Mouse (Mus musculus) mesoderm, embryonic 11.5 days (tissue): ENCODE results near the gene Ssc4d.

Source experiments
- DNase-seq: peaks from one replicate; pipeline ENCODE4 v3.0.0-alpha.2; 2012; ENCODE audit warnings: low read depth, low spot score

Gene Ssc4d

DNA sequence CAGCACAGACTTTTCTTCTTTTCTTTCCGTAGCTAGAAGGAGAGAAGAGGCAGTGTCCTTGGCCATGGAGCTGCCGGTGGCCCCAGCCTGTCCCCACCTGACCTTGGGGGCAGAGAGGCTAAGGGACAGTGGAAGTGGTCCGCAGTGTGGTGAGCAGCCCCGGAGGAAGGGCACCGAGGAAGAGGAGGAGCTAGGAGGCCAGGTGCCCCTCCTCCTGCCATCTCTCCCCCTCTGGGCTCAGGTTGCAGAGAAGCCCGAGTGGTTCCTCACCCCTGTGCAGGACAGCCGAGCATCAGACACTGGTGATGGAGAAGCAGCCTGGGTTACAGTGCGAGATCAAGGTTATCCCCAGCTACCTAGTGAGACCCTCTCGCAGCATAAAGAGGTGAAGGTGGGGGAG, at the start of gene Ssc4d:
Gene Ssc4d, minus strand, starts transcription at position 167 of the 400 bp plus-strand sequence.
- DNase-seq, result no peak

DNA sequence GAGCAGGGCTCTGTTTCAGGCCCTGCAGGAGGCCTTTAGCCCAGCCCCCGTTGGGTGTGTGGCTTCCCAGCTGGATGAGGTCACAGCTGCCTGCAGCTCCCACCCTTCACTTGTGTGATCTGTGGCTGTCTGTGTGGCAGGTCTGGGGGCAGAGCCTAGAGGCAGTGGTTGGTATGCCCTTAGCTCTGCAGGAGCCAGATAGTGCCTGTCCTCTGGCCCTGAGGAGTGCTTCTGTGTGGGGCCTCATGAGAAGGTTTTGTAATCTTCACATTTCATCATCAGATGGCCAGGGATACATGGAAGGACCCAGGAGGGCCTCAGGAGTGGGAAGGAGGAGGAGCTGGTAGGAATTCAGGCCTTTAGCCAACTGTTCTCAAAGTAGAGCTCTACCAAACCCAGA, 45.6 kb upstream of the Ssc4d start:
- DNase-seq, result no peak

DNA sequence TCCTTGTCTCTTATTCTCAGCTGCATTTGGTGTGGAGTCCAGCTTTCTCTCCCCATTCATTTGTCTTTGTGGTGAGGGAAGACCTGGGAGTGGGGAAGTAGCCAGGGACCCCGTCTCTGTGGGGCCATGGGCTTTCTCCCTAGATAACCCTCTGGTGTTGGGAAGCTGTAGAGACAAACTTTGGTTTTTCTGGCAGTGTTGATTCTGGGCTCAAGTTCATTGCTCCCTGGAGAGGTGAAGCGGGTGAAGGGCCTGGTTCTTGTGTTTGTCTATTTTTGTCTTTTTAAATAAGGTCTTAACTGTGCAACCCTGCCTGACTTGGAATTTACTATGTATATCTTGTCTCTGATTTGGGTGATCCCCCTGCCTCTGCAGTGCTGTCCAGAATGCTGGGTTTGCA, 44.4 kb upstream of the Ssc4d start:
- no peak for DNase-seq

DNA sequence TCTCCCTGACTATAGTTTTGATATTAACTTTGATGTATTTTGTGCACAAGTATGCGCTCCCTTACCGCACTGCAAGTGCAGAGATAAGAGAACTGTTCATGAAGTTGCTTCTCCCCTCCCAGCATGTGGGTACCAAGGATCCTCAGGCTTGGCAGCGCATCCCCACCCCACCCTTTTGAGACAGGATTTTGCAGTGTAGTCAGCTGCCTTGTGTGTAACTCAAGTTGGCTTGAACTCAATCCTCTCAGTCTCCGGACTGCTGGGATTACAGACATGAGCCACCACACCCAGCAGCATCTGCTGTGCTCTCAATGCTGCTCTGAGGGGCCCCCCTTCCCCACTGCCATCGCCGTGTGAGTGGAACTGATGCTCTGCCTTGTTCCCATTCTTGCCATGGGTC, 42.9 kb upstream of the Ssc4d start:
- no peak for DNase-seq

DNA sequence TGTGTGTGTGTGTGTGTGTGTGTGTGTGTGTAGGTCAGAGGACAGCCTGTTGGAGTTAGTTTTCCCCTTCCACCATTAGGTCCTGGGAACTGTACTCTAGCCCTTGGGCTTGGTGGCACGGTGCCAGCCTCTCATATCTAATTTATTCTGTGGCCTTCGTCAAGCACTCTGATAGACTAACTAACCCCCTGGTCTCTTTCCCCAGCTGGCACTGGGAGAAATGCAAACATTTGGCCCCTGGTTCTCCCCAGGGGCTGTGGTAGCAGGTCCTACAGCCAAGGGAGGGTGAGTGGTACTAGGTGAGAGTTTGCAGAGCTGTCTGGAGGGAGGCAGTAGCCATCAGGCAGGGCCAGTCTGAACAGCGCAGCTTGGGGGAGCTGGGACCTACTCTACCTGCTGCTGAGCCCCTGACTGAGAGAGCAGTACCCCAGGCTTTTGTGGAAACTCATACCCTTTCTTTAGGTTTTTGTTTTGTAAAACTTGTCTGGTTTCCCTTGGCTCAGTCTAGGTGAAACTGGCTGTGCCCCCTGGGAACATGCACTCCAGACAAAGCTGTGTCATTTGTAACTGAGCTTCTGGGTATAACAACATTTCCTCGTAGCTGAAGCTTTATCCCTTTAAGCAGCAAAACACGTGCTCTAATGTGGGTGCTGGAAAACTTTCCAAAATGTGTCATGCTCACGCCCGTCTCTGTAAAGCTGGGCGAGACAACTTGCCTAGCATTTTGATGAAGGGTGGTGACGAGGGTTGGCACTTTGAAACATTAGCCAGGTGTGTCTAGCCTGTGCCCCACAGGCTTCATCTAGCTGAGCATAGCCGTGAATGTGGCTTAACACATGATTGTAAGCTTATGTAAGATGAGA, 41.9 kb upstream of the Ssc4d start:
- DNase-seq, result no peak

DNA sequence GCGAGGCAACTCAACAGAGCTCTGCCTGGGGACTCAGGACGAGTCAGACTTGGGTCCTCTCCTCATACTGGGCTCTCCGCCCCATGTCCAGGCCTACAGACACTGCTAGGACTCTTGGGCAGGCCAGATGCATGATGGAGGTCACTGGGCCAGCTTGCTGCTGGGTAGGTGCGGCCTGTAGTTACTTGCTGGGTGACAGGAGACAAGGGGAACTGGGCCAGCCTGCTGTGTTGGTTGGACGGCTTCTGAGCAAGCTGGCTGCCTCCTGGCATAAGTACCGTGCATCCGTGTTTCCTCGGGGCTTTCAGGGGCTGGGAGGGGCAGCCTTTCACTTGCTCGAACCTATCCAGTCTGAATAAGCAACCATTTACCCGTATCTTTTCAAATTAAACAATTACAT, 41.3 kb upstream of the Ssc4d start:
- no peak for DNase-seq

DNA sequence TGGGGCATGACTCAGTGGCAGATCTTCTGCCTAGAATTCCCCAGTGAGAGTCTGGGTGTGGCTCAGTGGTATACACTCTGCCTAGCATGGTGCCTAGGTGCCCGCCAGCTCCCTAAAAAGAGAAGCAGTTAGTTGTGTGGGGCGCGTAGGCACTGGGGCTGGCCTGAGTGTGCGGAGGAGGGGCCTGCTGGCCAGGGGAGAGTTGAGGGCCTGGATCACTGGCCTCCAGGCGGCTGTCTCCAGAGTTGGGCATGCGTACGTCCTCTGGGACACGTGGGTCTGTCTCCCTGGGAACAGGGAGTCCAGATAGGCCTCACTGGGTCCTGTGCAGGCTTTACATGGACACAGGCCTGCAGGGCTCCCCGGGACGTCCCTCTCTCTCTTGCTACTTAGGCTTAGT, 40.5 kb upstream of the Ssc4d start:
- DNase-seq, result no peak

DNA sequence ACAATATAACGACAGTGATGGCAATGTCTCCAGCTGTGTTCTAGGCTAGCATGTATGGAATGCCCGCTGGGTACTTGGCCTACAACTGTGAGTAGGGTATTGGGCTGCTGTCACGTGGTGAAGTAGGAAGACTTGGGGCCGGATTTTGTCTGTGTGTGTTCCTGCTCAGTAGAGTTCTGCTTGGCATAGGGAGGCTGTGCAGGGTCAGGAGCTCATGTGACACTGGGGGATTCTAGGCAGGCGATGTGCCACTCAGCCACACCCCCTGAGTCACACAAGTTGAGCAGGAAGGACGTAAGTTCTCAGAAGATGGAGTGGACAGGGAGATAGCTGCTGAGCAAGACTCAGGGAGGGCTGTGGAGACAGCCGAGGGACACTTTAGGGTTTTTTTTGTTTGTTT, 33.4 kb upstream of the Ssc4d start:
- no peak for DNase-seq

DNA sequence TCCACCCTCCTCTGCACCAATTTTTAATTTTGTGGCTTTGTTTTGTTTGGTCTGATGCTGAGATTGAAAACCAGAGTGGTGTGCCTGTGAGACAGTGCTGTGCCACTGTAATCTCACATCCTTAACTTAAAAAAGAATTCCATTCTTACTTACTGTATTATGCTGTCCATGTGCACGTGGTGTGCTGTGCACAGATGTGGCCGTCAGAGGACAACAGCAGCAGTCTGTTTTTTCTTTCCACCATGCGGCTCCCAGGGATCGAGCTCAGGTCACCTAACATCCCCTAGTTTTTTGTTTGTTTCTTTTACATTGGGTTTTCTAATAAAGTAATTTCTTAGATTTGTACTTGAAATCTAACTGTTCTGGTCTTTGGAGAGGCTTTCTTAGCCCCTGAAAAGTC, 30.2 kb upstream of the Ssc4d start:
- no peak for DNase-seq

DNA sequence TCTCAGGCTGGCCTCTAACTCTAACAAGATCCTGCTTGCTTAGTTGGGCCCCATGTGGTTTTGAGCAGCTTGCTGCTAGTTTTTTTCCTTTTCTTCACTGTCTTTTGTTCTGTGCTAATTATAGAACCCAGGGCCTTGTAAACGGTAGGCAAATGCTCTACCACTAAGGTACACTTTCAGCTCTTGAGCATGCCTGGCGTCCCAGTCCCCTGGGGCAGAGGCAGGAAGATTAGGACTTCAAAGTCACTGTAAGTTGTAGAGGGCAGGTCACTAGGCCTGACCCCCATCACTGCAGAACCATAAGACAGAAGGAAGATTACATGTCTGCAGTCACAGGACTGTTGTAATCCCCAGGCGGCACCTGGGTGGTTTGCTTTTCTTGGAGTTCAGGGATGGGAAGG, 28.4 kb upstream of the Ssc4d start:
- peak; percentile 21 for DNase-seq

DNA sequence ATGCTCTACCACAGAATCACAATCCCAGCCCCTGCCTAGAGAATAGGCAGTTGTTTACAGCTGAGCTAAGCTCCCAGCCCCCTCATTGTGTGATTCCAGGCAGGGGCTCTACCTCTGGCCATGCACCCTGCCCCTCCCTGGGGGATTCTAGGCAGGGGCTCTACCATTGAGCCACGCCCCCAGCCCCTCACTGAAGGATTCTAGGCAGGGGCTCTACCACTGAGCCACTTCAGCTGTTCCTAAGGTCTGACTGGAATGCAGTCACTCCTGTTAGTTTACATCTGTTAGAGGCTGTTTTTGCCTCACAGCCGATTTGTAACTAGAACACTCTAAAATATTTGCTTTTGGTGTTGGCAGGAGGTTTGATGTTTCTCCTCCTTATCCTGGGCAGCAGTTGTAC, 28.0 kb upstream of the Ssc4d start:
- DNase-seq, result no peak

DNA sequence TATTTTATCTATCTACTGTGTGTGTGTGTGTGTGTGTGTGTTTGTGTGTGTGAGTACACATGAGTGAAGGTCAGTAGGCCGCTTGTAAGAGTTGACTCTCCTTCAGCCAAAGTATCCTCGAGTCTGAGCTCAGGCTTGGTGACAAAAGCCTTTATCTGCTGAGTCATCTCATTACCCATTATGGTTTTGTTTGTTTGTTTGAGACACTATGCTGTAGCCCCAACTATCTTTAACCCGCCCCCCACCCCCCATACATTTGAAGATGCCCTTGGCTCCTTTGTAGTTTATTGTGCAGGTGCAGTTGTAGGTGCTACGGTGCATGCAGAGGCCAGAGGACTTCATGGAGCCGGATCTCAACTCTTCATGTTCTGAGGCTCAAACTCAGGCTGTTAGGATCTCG, 26.9 kb upstream of the Ssc4d start:
- DNase-seq, result no peak

DNA sequence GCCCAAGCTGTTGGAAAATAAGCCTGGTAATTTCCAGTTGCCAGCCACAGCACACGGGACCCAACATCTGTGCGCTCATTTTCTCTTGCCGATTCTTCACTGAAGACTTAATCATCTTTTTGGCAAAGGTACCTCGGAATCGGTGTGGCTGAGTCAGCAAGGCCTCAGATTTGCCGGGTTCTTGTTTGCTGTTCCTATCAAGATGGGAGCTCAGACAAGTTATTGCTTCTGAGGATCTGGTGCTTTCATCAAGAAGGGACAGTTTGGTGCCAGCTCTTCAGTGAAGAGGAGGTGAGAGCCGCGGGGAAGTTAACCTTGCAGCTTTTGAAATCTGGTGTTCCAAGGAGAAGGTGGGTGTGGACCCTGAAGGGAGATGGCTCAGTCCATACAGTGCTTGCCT, 21.8 kb upstream of the Ssc4d start:
- DNase-seq, result no peak

DNA sequence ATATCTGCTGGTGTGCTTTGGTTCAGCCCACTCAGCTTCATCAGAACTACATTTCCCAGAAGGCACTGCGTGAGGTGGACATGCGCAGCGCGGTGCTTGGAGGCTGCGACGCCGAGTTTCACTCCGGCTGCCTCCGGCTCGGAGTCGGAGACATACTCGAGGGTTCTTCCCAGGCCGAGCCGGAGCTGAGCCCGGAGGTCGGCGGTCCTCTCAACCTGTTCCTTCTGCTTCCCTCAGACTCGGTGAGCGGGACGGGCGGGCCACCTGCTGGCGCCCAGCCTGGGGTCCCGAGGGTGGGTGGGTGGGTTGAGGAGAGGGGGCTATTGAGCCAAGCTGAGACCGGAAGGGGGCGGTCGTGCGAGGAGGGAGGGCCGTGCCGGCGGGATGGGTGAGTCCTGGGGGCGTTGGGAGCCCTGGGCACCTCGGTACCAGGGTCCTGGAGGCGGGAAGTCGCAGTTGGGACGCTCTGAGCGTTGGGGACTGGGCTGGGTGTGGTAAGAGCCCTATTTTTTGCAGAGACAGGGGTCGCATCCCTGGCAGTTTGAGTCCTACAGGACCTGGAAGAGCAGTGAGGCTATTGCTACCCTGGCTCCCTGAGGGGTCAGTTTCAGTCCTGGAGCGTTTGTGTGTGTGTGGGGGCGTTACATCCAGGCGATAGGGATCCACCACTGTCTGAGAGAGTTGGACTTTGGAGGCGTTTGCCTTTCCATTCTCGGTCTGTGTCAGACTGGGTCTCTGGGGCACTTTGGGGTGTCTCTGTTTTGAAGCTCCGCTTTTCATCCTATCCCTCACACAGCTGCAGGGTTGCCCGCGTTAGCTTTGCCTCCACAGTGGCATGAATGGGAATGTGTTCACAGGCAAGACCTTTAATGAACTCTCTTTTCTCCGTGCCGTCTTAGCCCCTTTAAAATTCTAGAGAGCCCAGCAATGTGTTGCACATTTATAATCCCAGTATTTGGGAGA, 20.7 kb upstream of the Ssc4d start, which contains the start of gene Dtx2:
Gene Dtx2, plus strand, starts transcription at position 76 of the 963 bp plus-strand sequence.
- peak; percentile 92 for DNase-seq

DNA sequence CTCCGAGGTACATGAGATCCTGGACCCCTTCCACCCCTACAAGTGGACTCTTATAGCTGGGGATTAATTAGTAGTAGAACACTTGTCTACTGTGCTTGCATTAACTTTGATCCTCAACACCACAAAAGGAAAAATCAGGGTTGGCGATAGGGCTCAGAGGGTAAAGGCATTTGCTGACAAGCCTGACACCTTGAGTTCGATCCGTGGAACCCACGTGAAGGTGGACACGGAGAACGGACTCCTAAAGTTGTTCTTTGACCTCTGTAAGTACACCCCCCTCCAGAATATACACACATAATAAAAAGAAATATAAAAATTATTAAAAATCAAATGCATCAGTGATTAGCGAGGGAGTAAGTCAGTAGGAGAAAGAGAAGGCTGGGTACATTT, 20.0 kb upstream of the Ssc4d start:
- no peak for DNase-seq

DNA sequence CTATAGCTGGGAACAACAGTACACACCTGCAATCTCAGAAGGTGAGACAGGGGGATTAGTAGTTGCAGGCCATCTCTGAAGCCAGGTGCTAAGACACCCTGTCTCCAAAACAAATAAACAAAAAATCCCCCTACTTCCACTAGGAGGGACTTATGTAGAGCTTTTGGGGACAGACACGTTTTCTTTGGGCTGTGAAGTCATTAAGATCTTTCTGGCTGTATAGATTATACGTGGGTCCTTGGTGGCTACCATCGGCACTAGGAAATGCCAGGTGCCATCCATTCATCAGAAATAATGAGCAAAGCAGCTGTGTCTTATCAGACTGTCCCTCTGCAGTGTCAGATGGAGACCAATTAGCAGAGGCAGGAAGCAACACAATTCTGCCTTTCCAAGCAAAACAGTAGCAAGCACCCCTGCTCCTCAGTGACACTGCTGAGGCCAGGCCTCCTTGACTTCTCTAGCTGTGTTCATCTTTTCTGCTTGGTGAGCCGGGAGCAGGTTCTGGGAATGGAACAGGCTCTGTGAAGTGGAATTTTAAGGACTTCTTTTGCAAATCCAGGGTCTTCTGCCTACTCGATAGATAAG, 19.1 kb upstream of the Ssc4d start:
- DNase-seq, result no peak

DNA sequence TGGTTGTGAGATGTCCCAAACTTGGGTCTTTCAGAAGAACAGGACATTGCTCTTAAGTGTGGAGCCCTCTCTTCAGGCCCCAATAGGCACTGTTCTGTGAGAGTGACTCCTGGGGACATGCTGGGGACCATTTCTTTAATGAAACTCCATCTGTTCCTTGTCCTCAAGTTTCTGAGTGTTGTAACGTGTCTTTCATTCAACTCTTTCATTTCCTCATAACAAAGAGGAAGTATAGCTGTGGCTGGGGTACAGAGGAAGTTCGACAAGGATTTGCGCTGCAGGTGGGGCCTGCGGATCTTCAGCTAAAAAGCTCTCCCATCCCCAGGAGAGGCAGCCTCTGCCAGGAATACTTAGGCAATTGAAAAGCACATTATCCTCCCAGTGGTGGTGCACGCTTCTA, 16.3 kb upstream of the Ssc4d start:
- DNase-seq, result no peak

DNA sequence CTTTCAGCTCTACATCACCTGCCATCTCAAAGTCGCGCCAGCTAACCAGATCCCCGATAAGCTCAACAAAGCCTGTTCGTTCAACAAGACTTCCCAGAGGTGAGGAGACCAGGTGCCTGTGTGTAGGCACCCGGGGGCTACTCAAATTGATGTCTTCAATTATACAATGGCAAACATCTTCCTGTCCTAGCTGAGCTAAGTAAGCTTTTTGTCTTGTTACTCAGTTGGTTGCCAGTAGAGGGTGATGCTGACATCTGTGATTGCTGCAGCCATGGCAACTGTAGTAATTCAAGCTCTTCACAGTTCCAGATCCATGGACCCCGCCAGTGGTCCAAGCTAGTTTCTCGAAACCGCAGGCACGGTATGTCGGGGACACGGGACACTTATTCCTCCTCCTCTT, 12.9 kb upstream of the Ssc4d start:
- no peak for DNase-seq

DNA sequence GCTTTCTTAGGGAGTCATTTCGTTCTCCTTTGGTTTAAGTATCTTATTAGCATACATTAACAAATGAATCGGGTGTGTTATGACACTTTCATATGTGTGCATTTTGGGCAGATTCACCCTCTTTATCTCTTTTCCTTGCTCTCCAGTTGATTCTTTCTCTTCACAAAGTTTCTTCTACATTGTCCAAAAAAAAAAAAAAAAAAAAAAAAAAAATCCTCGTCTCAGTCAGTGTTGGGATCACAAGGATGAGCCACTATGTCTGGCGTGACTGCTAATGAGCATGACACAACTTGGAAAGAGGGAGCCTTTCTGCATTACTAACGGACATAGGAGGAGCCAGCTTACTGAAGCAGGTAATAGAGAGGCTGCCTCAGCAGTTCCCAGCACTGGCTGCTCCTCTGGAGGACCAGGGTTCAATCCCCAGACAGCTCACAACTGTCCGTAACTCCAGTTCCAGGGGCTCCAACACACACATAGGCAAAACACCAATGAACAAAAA, 10.3 kb upstream of the Ssc4d start:
- no peak for DNase-seq

DNA sequence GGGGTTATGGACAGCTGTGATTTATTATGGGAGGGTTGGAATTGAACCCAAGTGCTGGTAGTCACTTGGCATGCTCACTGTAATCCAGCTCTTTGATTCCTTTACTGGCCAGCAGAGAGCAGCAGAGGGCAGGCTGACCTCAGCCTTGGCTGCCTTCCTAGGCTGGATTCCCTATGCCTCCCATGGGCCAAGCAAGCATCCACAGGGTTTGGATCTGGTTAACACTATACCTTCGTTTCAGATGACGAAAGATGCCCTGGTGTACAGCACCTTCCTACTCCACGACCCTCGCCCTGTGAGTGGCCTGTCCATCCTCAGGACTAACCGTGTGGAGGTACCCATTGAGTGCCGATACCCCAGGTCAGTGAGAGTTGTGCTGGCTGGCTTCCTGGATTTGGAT, 8.1 kb upstream of the Ssc4d start:
- peak; percentile 72 for DNase-seq

DNA sequence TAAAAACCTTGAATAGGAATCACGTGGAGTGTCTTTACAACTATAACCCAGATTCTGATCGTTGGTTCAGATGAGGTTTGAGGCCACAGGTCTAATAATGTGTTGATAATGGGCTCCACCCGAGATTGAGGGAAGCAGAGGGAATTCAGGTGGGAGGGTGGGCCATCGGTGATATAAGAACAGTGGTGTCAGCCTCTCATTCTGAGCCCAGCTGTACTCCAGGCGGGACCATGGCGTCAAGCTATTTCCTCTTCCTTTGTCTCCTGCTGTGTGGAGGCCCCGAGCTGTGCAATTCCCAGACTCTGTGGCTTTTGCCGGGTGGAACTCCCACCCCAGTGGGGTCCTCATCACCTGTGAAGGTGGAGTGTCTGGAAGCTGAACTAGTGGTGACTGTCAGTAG, 5.6 kb upstream of the Ssc4d start, which contains the start of gene Zp3:
Gene Zp3, plus strand, starts transcription at position 196 of the 400 bp plus-strand sequence.
- DNase-seq, result no peak

DNA sequence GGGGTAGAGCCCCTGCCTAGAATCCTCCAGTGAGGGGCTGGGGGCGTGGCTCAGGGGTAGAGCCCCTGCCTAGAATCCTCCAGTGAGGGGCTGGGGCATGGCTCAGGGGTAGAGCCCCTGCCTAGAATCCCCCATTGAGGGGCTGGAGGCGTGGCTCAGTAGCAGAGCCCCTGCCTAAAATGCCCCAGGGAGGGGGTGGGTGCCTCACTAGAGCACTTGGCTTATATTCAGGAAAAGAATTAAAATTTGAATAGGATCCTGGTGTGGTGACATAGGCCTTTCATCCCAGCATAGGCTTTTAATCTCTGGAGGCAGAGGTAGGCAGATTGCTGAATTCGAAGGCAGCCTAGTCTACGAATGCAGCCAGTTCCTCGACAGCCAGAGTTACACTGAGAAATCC, 5.0 kb upstream of the Ssc4d start:
- DNase-seq, result no peak
